Mouse (Mus musculus) ES-E14 (cell line): ENCODE data around the gene Gdf10. TPM values are rescaled to one million over a fixed set of nuclear protein-coding genes. Genes with fewer than 3 reads are reported as not detected.

ENCODE experiments used
- DNase-seq: peaks from one replicate; pipeline ENCODE4 v3.0.0-alpha.2; 2013; ENCODE audit warnings: low read depth, low spot score
- H3K27ac ChIP-seq: 2 replicates; pipeline ENCODE4 v1.5.1; 2012; ENCODE audit warnings: low read depth, mild to moderate bottlenecking, low read length, moderate library complexity, mixed read lengths; ENCODE audit not compliant: poor library complexity, insufficient read depth, severe bottlenecking
- H3K36me3 ChIP-seq: 2 replicates; pipeline ENCODE4 v1.6.1; 2012; ENCODE audit warnings: mild to moderate bottlenecking, low read length, moderate library complexity, mixed read lengths; ENCODE audit not compliant: control insufficient read depth, poor library complexity, insufficient read depth, severe bottlenecking
- H3K4me1 ChIP-seq, 2 experiments: fragments of 150-350 bp in 1 of 2; sonication (generic) in 1 of 2; 2 replicates each; pipeline ENCODE4 v1.6.1; 2012; ENCODE audit warnings: low read length in 2 of 2, mild to moderate bottlenecking in 1 of 2, mixed read lengths in 1 of 2; ENCODE audit not compliant: control insufficient read depth in 2 of 2, insufficient read depth in 2 of 2, poor library complexity in 1 of 2
- H3K4me3 ChIP-seq, 2 experiments: fragments of 150-350 bp in 1 of 2; sonication (generic) in 1 of 2; 2 replicates each; pipeline ENCODE4 v1.5.1; 2012; ENCODE audit warnings: low read length in 2 of 2, low read depth in 1 of 2, mild to moderate bottlenecking in 1 of 2, mixed read lengths in 1 of 2; ENCODE audit not compliant: insufficient read depth in 1 of 2, poor library complexity in 1 of 2, severe bottlenecking in 1 of 2
- H3K9ac ChIP-seq: 2 replicates; pipeline ENCODE4 v1.6.1; 2012; ENCODE audit warnings: low read depth, mild to moderate bottlenecking, low read length, mixed read lengths; ENCODE audit not compliant: poor library complexity, insufficient read depth, severe bottlenecking
- H3K9me3 ChIP-seq: fragments of 150-350 bp; sonication (generic); 2 replicates; pipeline ENCODE4 v1.6.1; 2012; ENCODE audit warnings: low read depth, mild to moderate bottlenecking, low read length; ENCODE audit not compliant: control insufficient read depth, insufficient read depth
- CHD2 ChIP-seq: IDR thresholded peaks from 2 replicates; pipeline ENCODE4 v1.6.1; 2014; ENCODE audit warnings: mild to moderate bottlenecking, low read depth, low read length, inconsistent platforms
- HCFC1 ChIP-seq: IDR thresholded peaks from 2 replicates; pipeline ENCODE4 v1.6.1; 2012; ENCODE audit warnings: low read length, inconsistent platforms, borderline replicate concordance; ENCODE audit not compliant: insufficient read depth
- MAFK ChIP-seq: IDR thresholded peaks from 2 replicates; pipeline ENCODE4 v1.6.1; 2014; ENCODE audit warnings: mild to moderate bottlenecking, low read depth, low read length, inconsistent platforms; ENCODE audit not compliant: insufficient read depth
- ZC3H11A ChIP-seq: IDR thresholded peaks from 2 replicates; pipeline ENCODE4 v1.6.1; 2012; ENCODE audit warnings: low read depth, mild to moderate bottlenecking, inconsistent platforms, low read length, borderline replicate concordance
- ZNF384 ChIP-seq: IDR thresholded peaks from 2 replicates; pipeline ENCODE4 v1.6.1; 2012; ENCODE audit warnings: low read depth, low read length, inconsistent platforms
- in situ Hi-C, 2 experiments: fragments of 600-800 bp; cut with MboI; formaldehyde crosslinking; loops; one replicate each; pipeline ENCODE4 v1.15.1; 2025; ENCODE audit warnings: low sequenced_read_pairs in 2 of 2, inconsistent platforms in 1 of 2; ENCODE audit not compliant: unreplicated experiment in 2 of 2
- total RNA-seq: library from RNA; depleted of rRNA; stranded (reverse); fragments of 300-350 nt; gene quantifications from 2 replicates; pipeline ENCODE4 v1.2.3, GENCODE M21; 2012

The Gdf10 gene
- total RNA-seq, 1 experiment = not detected

- in situ Hi-C loops = no loop called here
- no peak for DNase-seq
- Histone ChIP-seq H3K9ac (no peak overlapping the region), H3K27ac (no peak overlapping the region), H3K4me3 (no peak overlapping the region), H3K9me3 (peaks cover 6% of the 10 kb centered on the region), H3K36me3 (no peaks in the 10 kb centered on the region), H3K4me1 (no peaks in the 10 kb centered on the region)
- no peak for TF ChIP-seq ZNF384
- TF ChIP-seq MAFK = no peak
- no peak for TF ChIP-seq HCFC1
- no peak for TF ChIP-seq ZC3H11A
Observed at GRCm38 (mm10) chr14:33904851-33905250, 18.5 kb upstream of the Gdf10 start.

- no peak overlapping the region for H3K9ac ChIP-seq
- in situ Hi-C loops = no loop called here
- no peak for DNase-seq
- no peaks in the 10 kb centered on the region for H3K4me1 ChIP-seq
- H3K9me3 ChIP-seq = no peaks in the 10 kb centered on the region
- H3K36me3 ChIP-seq = no peaks in the 10 kb centered on the region
- no peak overlapping the region for H3K4me3 ChIP-seq
- TF ChIP-seq HCFC1 (no peak), ZC3H11A (no peak), CHD2 (no peak), ZNF384 (no peak), MAFK (no peak)
- H3K27ac ChIP-seq = no peak overlapping the region
Observed at GRCm38 (mm10) chr14:33913727-33914126, 9.7 kb upstream of the Gdf10 start.

GRCm38 (mm10) chr14:33914206-33914605 lies 9.2 kb upstream of the Gdf10 start:
- Histone ChIP-seq H3K36me3 (no peaks in the 10 kb centered on the region), H3K4me1 (no peaks in the 10 kb centered on the region), H3K27ac (no peak overlapping the region), H3K9me3 (no peaks in the 10 kb centered on the region), H3K9ac (no peak overlapping the region), H3K4me3 (no peak overlapping the region)
- no peak for TF ChIP-seq CHD2
- no peak for TF ChIP-seq MAFK
- no peak for DNase-seq
- in situ Hi-C loops = no loop called here

- in situ Hi-C loops = no loop called here
- no peaks in the 10 kb centered on the region for H3K36me3 ChIP-seq
- TF ChIP-seq HCFC1 = no peak
- TF ChIP-seq CHD2 = no peak
- no peak for TF ChIP-seq ZC3H11A
- no peak for TF ChIP-seq MAFK
- no peak for TF ChIP-seq ZNF384
- H3K4me3 ChIP-seq = no peak overlapping the region
- no peak overlapping the region for H3K9ac ChIP-seq
- peaks cover 0 to 2% of the 10 kb centered on the region in 2 experiments; a peak in 1 of 4 replicates for H3K4me1 ChIP-seq
- no peaks in the 10 kb centered on the region for H3K9me3 ChIP-seq
- no peak overlapping the region for H3K27ac ChIP-seq
- DNase-seq = no peak
Observed at GRCm38 (mm10) chr14:33920727-33921559, 2.4 kb upstream of the Gdf10 start.

- peak overlapping the region; percentile 63 to 66; a peak in 3 of 4 replicates for H3K4me3 ChIP-seq
Observed at GRCm38 (mm10) chr14:33922771-33923167, 618 bp upstream of the Gdf10 start.

More at GRCm38 (mm10) chr14:33922771-33923167, 618 bp upstream of the Gdf10 start:
- H3K9me3 ChIP-seq = no peaks in the 10 kb centered on the region
- peaks cover 0 to 2% of the 10 kb centered on the region in 2 experiments; a peak in 1 of 4 replicates for H3K4me1 ChIP-seq
- DNase-seq = no peak
- in situ Hi-C loops = no loop called here
- H3K27ac ChIP-seq = no peak overlapping the region
- no peak overlapping the region for H3K9ac ChIP-seq
- TF ChIP-seq HCFC1 = no peak
- TF ChIP-seq ZNF384 = no peak
- TF ChIP-seq MAFK = no peak
- TF ChIP-seq CHD2 = no peak
- TF ChIP-seq ZC3H11A = no peak
- no peaks in the 10 kb centered on the region for H3K36me3 ChIP-seq
